Mouse (Mus musculus) T-cell, adult 2 months (primary cell): ENCODE measurements around the gene Mrpl27.
A peak's percentile ranks its signal among the peaks of the same experiment; 100 is the strongest.
"Not testable (repeated sequence)": the region's sequence is repeated elsewhere in the genome, so short reads cannot be mapped to it uniquely, and the experiment has no call there.

ENCODE experiments used
- DNase-seq: peaks from one replicate; pipeline ENCODE4 v3.0.0; 2022; ENCODE audit warnings: low spot score

Gene Mrpl27

GRCm38 (mm10) chr11:94674984-94675383, 21.4 kb downstream of the Mrpl27 start:
- DNase-seq, result no peak

GRCm38 (mm10) chr11:94675446-94675845, 21.9 kb downstream of the Mrpl27 start:
- DNase-seq, result no peak

GRCm38 (mm10) chr11:94676308-94676707, 22.7 kb downstream of the Mrpl27 start:
- no peak for DNase-seq

- DNase-seq, result peak; percentile 92
Measured at GRCm38 (mm10) chr11:94676754-94677606, 23.4 kb downstream of the Mrpl27 start, which contains the start of gene Xylt2. Gene Xylt2, minus strand, starts transcription at chr11:94677515.

GRCm38 (mm10) chr11:94677607-94678145, 24.1 kb downstream of the Mrpl27 start:
- DNase-seq, result no peak

GRCm38 (mm10) chr11:94680639-94681038, 27.1 kb downstream of the Mrpl27 start:
- no peak for DNase-seq

GRCm38 (mm10) chr11:94681640-94682039, 28.1 kb downstream of the Mrpl27 start:
- DNase-seq, result no peak

- DNase-seq, result no peak
Measured at GRCm38 (mm10) chr11:94682427-94682826, 28.9 kb downstream of the Mrpl27 start.

- DNase-seq, result no peak
Measured at GRCm38 (mm10) chr11:94687178-94687577, 33.6 kb downstream of the Mrpl27 start.

- not testable (repeated sequence) for DNase-seq
Measured at GRCm38 (mm10) chr11:94692502-94692901, 38.9 kb downstream of the Mrpl27 start.

- DNase-seq, result peak; percentile 24
Measured at GRCm38 (mm10) chr11:94695508-94695907, 41.9 kb downstream of the Mrpl27 start.

- peak; percentile 35 for DNase-seq
Measured at GRCm38 (mm10) chr11:94697140-94697539, 43.6 kb downstream of the Mrpl27 start.

- DNase-seq, result peak; percentile 87
Measured at GRCm38 (mm10) chr11:94697703-94698464, 44.3 kb downstream of the Mrpl27 start.

GRCm38 (mm10) chr11:94699399-94699798, 45.8 kb downstream of the Mrpl27 start:
- no peak for DNase-seq

GRCm38 (mm10) chr11:94701401-94702215, 48.0 kb downstream of the Mrpl27 start:
- no peak for DNase-seq

- no peak for DNase-seq
Measured at GRCm38 (mm10) chr11:94702216-94702610, 48.6 kb downstream of the Mrpl27 start.

GRCm38 (mm10) chr11:94704020-94704419, 50.5 kb downstream of the Mrpl27 start:
- DNase-seq, result peak; percentile 53

GRCm38 (mm10) chr11:94704472-94704871, 50.9 kb downstream of the Mrpl27 start, which contains the start of gene Gm11541:
Gene Gm11541, minus strand, starts transcription at chr11:94704499.
- DNase-seq, result no peak
